Mouse (Mus musculus) CH12.LX (cell line): ENCODE measurements around the gene Slx4ip. TPM values are rescaled to one million over a fixed set of nuclear protein-coding genes. Genes with fewer than 3 reads are reported as not detected.

ENCODE experiments used
- DNase-seq: peaks from one replicate; pipeline ENCODE4 v3.0.0-alpha.2; 2013; ENCODE audit errors: extremely low read depth
- H3K27ac ChIP-seq: 2 replicates; pipeline ENCODE4 v1.5.1; 2012; ENCODE audit warnings: low read depth, mild to moderate bottlenecking, control low read depth, moderate library complexity; ENCODE audit not compliant: insufficient read depth
- H3K27me3 ChIP-seq: replicated peaks from 2 replicates; pipeline ENCODE3; 2012; ENCODE audit warnings: inconsistent platforms
- H3K36me3 ChIP-seq, 2 experiments: replicated peaks in 1 of 2; 2 replicates each; pipeline versions ENCODE3 to v1.6.1; 2012; ENCODE audit warnings: inconsistent platforms in 1 of 2, low read length in 1 of 2, mild to moderate bottlenecking in 1 of 2, mixed read lengths in 1 of 2, moderate library complexity in 1 of 2; ENCODE audit not compliant: control insufficient read depth in 1 of 2, insufficient read depth in 1 of 2
- H3K4me1 ChIP-seq, 2 experiments: 2 replicates each; pipeline ENCODE4 v1.6.1; 2012; ENCODE audit warnings: inconsistent platforms in 1 of 2, moderate library complexity in 1 of 2; ENCODE audit not compliant: insufficient read depth in 2 of 2, control insufficient read depth in 1 of 2
- H3K4me2 ChIP-seq: 2 replicates; pipeline ENCODE4 v1.6.1; 2012; ENCODE audit warnings: low read depth, mild to moderate bottlenecking, control low read depth; ENCODE audit not compliant: poor library complexity, insufficient read depth, severe bottlenecking
- H3K4me3 ChIP-seq, 3 experiments: fragments of 150-350 bp in 1 of 3; sonication (generic) in 1 of 3; replicated peaks in 1 of 3; 2 replicates each; pipeline versions ENCODE3 to v1.5.1; 2011 to 2012; ENCODE audit warnings: low read depth in 2 of 3, low read length in 2 of 3, mild to moderate bottlenecking in 2 of 3, moderate library complexity in 2 of 3, control low read depth in 1 of 3, improper control_type of control experiment in 1 of 3, inconsistent platforms in 1 of 3, mixed read lengths in 1 of 3; ENCODE audit not compliant: poor library complexity in 1 of 3
- H3K79me2 ChIP-seq: replicated peaks from 2 replicates; pipeline ENCODE4 v1.6.1; 2012; ENCODE audit warnings: mild to moderate bottlenecking, moderate library complexity; ENCODE audit not compliant: control insufficient read depth, poor library complexity, insufficient read depth, severe bottlenecking; ENCODE audit errors: extremely low read depth
- H3K9ac ChIP-seq: 2 replicates; pipeline ENCODE4 v1.6.1; 2012; ENCODE audit warnings: low read depth, mild to moderate bottlenecking, control low read depth, moderate library complexity; ENCODE audit not compliant: insufficient read depth
- H3K9me3 ChIP-seq: replicated peaks from 2 replicates; pipeline ENCODE3; 2012; ENCODE audit warnings: low read length, inconsistent platforms, mixed read lengths
- BHLHE40 ChIP-seq: IDR thresholded peaks from 2 replicates; pipeline ENCODE4 v1.6.1; 2011; ENCODE audit warnings: mild to moderate bottlenecking, low read depth, low read length, improper control_type of control experiment
- CHD1 ChIP-seq: IDR thresholded peaks from 2 replicates; pipeline ENCODE4 v1.6.1; 2012; ENCODE audit warnings: low read depth, low read length, improper control_type of control experiment, inconsistent platforms
- CHD2 ChIP-seq: IDR thresholded peaks from 2 replicates; pipeline ENCODE4 v1.6.1; 2011; ENCODE audit warnings: low read length, improper control_type of control experiment
- CTCF ChIP-seq, 2 experiments: IDR thresholded peaks in 1 of 2; conservative IDR thresholded peaks in 1 of 2; 2 replicates each; pipeline ENCODE4 v1.5.1; 2011 to 2012; ENCODE audit warnings: low read depth in 2 of 2, low read length in 2 of 2, improper control_type of control experiment in 1 of 2, inconsistent platforms in 1 of 2, mild to moderate bottlenecking in 1 of 2, moderate library complexity in 1 of 2
- ELF1 ChIP-seq: IDR thresholded peaks from 2 replicates; pipeline ENCODE4 v1.6.1; 2014; ENCODE audit warnings: low read depth, mild to moderate bottlenecking, inconsistent platforms, low read length, improper control_type of control experiment
- EP300 ChIP-seq: IDR thresholded peaks from 2 replicates; pipeline ENCODE4 v1.6.1; 2011; ENCODE audit warnings: low read length, improper control_type of control experiment
- HCFC1 ChIP-seq: IDR thresholded peaks from 2 replicates; pipeline ENCODE4 v1.6.1; 2012; ENCODE audit warnings: low read depth, mild to moderate bottlenecking, inconsistent platforms, low read length, improper control_type of control experiment
- IRF4 ChIP-seq: IDR thresholded peaks from 2 replicates; pipeline ENCODE4 v1.6.1; 2014; ENCODE audit warnings: low read depth, mild to moderate bottlenecking, inconsistent platforms, low read length, improper control_type of control experiment
- JUND ChIP-seq: conservative IDR thresholded peaks from 2 replicates; pipeline ENCODE4 v1.6.1; 2011; ENCODE audit warnings: low read depth, low read length, improper control_type of control experiment
- MAZ ChIP-seq: IDR thresholded peaks from 2 replicates; pipeline ENCODE4 v1.6.1; 2012; ENCODE audit warnings: low read depth, mild to moderate bottlenecking, inconsistent platforms, low read length, improper control_type of control experiment, moderate library complexity
- MXI1 ChIP-seq: IDR thresholded peaks from 2 replicates; pipeline ENCODE4 v1.6.1; 2011; ENCODE audit warnings: mild to moderate bottlenecking, low read depth, low read length, improper control_type of control experiment
- MYC ChIP-seq: IDR thresholded peaks from 2 replicates; pipeline ENCODE4 v1.6.1; 2011; ENCODE audit warnings: low read depth, mild to moderate bottlenecking, improper control_type of control experiment, low read length
- NELFE ChIP-seq: IDR thresholded peaks from 2 replicates; pipeline ENCODE4 v1.6.1; 2011; ENCODE audit warnings: low read depth, low read length, improper control_type of control experiment
- NRF1 ChIP-seq: IDR thresholded peaks from 2 replicates; pipeline ENCODE4 v1.6.1; 2014; ENCODE audit warnings: low read depth, mild to moderate bottlenecking, inconsistent platforms, low read length, improper control_type of control experiment, moderate library complexity
- POLR2A ChIP-seq: IDR thresholded peaks from 2 replicates; pipeline ENCODE4 v1.6.1; 2011; ENCODE audit warnings: low read depth, mild to moderate bottlenecking, improper control_type of control experiment, low read length
- POLR2AphosphoS2 ChIP-seq: IDR thresholded peaks from 2 replicates; pipeline ENCODE4 v1.6.1; 2011; ENCODE audit warnings: low read depth, low read length, improper control_type of control experiment
- RAD21 ChIP-seq: IDR thresholded peaks from 2 replicates; pipeline ENCODE4 v1.6.1; 2011; ENCODE audit warnings: low read depth, mild to moderate bottlenecking, low read length, improper control_type of control experiment, moderate library complexity
- SIN3A ChIP-seq: IDR thresholded peaks from 2 replicates; pipeline ENCODE4 v1.6.1; 2012; ENCODE audit warnings: low read length, improper control_type of control experiment, inconsistent platforms
- SMC3 ChIP-seq: IDR thresholded peaks from 2 replicates; pipeline ENCODE4 v1.6.1; 2011; ENCODE audit warnings: low read depth, low read length, improper control_type of control experiment
- TBP ChIP-seq: conservative IDR thresholded peaks from 2 replicates; pipeline ENCODE4 v1.6.1; 2011; ENCODE audit warnings: low read depth, low read length, improper control_type of control experiment
- ZC3H11A ChIP-seq: IDR thresholded peaks from 2 replicates; pipeline ENCODE4 v1.6.1; 2012; ENCODE audit warnings: low read depth, mild to moderate bottlenecking, inconsistent platforms, low read length, improper control_type of control experiment
- ZKSCAN1 ChIP-seq: IDR thresholded peaks from 2 replicates; pipeline ENCODE4 v1.6.1; 2012; ENCODE audit warnings: low read depth, inconsistent platforms, low read length, improper control_type of control experiment, borderline replicate concordance
- ZNF384 ChIP-seq: IDR thresholded peaks from 2 replicates; pipeline ENCODE4 v1.6.1; 2012; ENCODE audit warnings: low read depth, low read length, improper control_type of control experiment, inconsistent platforms
- dilution Hi-C: fragments of 300-500 bp; cut with MboI; formaldehyde crosslinking; loops from 2 replicates; pipeline ENCODE4 v1.14.3; 2020; ENCODE audit warnings: low sequenced_read_pairs; ENCODE audit not compliant: extremely low pct_unique_long_range_greater_than_20kb, extremely low pct_ligation_motif_present
- in situ Hi-C: fragments of 300-500 bp; cut with MboI; formaldehyde crosslinking; loops from 3 replicates; pipeline ENCODE4 v1.14.3; 2019; ENCODE audit warnings: low sequenced_read_pairs, low pct_ligation_motif_present, low pct_unique_long_range_greater_than_20kb, mixed read lengths
- polyA plus RNA-seq: library from polyadenylated mRNA; unstranded; fragments of >175 nt; gene quantifications from 2 replicates; pipeline ENCODE4 v1.2.1, GENCODE M21; 2012; ENCODE audit warnings: low read depth; ENCODE audit not compliant: insufficient read length
- total RNA-seq, 2 experiments: library from RNA; depleted of rRNA; stranded (reverse); fragments of 300-350 nt in 1 of 2; fragments of >200 nt in 1 of 2; gene quantifications; 2 replicates each; pipeline ENCODE4 v1.2.3; 2012 to 2014

The Slx4ip gene
- total and polyA plus RNA-seq, 3 experiments = 4.1 to 6.7 (median 4.7) TPM

DNA sequence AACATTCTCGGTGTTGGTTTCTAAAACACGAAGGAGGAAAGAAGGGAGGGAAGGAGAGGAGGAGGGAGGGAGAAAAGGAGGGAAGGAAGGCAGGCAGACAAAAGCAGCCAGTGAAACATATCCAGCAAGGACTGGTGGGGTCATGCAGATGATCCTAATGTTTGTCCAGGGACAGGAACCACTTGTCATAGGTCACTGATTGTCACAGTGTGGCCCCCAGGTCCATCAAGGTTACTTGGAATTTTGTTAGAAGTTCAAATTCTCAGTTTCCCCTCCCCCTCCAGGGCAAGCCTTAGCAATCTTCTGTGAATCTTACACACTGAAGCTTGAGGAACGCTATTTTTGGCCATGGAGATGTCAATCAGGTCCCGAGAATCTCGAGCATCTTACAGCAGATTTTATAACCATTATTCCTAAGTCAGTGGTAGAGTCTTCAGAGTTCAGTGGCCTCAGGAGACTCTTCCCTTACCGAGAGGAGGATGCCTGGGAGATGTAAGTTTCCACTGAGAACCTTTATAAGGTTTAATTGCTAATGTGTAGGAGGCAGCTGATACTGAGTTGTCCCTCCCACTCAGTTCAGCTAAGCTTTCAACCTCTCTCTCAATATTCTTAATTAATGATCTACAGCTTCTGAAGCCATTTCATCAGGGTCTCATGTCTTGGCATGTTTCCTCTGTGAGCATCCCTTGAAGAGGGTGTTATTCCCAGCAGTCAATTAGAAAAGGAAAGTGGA, 95.1 kb downstream of the Slx4ip start:
- DNase-seq = no peak
- Histone ChIP-seq H3K79me2 (no peaks in the 10 kb centered on the region), H3K4me2 (no peak overlapping the region), H3K4me1 (no peaks in the 10 kb centered on the region), H3K36me3 (peaks cover 0 to 16% of the 10 kb centered on the region in 2 experiments), H3K27me3 (no peaks in the 10 kb centered on the region), H3K9me3 (no peaks in the 10 kb centered on the region), H3K9ac (no peak overlapping the region), H3K4me3 (no peak overlapping the region)
- in situ Hi-C loops (no loop called here), dilution Hi-C loops (no loop called here)
- no peak for TF ChIP-seq CHD1
- TF ChIP-seq TBP = no peak
- no peak for TF ChIP-seq SMC3
- no peak for TF ChIP-seq IRF4
- no peak for TF ChIP-seq JUND
- no peak for TF ChIP-seq ZNF384
- no peak for TF ChIP-seq ZC3H11A
- no peak for TF ChIP-seq BHLHE40
- no peak for TF ChIP-seq ZKSCAN1
- no peak for TF ChIP-seq POLR2AphosphoS2
- TF ChIP-seq ELF1 = no peak
- TF ChIP-seq CTCF (conservative IDR thresholded peaks at IDR 0.05 in 1 of 2, IDR thresholded peaks at IDR 0.05 in 1 of 2; ENCODE audit: low read depth in 2 of 2, low read length in 2 of 2) = no peak
- no peak for TF ChIP-seq RAD21
- TF ChIP-seq MAZ = no peak
- TF ChIP-seq, all 38 proteins: peak for 0
- no peak overlapping the region for H3K27ac ChIP-seq

DNA sequence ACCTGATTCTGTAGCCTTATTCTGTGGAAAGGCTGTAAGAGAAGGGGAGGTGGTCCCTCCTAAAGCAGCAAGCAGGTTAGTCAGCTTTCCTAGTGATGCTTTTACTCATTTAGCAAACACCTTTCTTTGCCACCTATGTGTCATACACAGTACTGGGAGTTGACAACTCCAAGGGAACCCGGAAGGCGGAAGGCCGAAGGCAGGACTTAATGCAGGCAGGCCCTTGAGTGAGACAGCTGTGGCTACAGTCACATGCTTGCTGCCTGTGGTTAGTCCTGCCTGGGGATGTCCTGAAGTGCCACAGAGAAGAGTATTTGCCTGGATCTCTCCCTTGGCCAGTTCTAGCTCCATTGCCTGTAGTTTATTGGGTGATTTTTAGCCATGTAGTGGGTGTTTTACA, 102.1 kb downstream of the Slx4ip start:
- Histone ChIP-seq H3K27ac (no peak overlapping the region), H3K27me3 (no peaks in the 10 kb centered on the region), H3K4me3 (no peak overlapping the region), H3K79me2 (no peaks in the 10 kb centered on the region)
- no peak for TF ChIP-seq MXI1
- no peak for TF ChIP-seq RAD21
- no peak for TF ChIP-seq BHLHE40
- TF ChIP-seq ZKSCAN1 = no peak
- no peak for TF ChIP-seq EP300
- no peak for TF ChIP-seq SIN3A
- no peak for TF ChIP-seq JUND
- no peak for TF ChIP-seq HCFC1
- no peak for TF ChIP-seq NELFE
- TF ChIP-seq POLR2A = no peak
- no peak for TF ChIP-seq ZNF384
- no peak for TF ChIP-seq MYC
- no peak for TF ChIP-seq CHD2
- no peak for TF ChIP-seq ZC3H11A
- TF ChIP-seq NRF1 = no peak
- TF ChIP-seq, all 38 proteins: peak for 0
- H3K4me1 ChIP-seq = peaks cover 0 to 30% of the 10 kb centered on the region in 2 experiments; a peak in 2 of 4 replicates
- H3K9ac ChIP-seq = no peak overlapping the region
- no peaks in the 10 kb centered on the region for H3K9me3 ChIP-seq
- no peak for DNase-seq
- H3K4me2 ChIP-seq = no peak overlapping the region
- dilution Hi-C loops = no loop called here
- H3K36me3 ChIP-seq = peaks cover 0 to 5% of the 10 kb centered on the region in 2 experiments
- in situ Hi-C loops = no loop called here
